Mouse (Mus musculus): ENCODE data around the gene Tdrd9.
A peak's percentile ranks its signal among the peaks of the same experiment; 100 is the strongest.
"Not testable (repeated sequence)": the region's sequence is repeated elsewhere in the genome, so short reads cannot be mapped to it uniquely, and the experiment has no call there.

Gene Tdrd9

GRCm38 (mm10) chr12:111971231-111971686 is at the start of gene Tdrd9:
Gene Tdrd9, plus strand, starts transcription at chr12:111971559.
- DNase-seq (ENCODE audit: low read depth), result no peak

- no peak for DNase-seq (ENCODE audit: low read depth)
Measured at GRCm38 (mm10) chr12:111923117-111923516, 48.2 kb upstream of the Tdrd9 start.

- DNase-seq (ENCODE audit: low read depth), result no peak
Measured at GRCm38 (mm10) chr12:111927338-111927737, 44.0 kb upstream of the Tdrd9 start.

- no peak for DNase-seq (ENCODE audit: low read depth)
Measured at GRCm38 (mm10) chr12:111928411-111928966, 42.9 kb upstream of the Tdrd9 start.

- no peak for DNase-seq (ENCODE audit: low read depth)
Measured at GRCm38 (mm10) chr12:111931411-111932025, 39.8 kb upstream of the Tdrd9 start.

GRCm38 (mm10) chr12:111932513-111932912 is 38.8 kb upstream of the Tdrd9 start:
- no peak for DNase-seq (ENCODE audit: low read depth)

- DNase-seq (ENCODE audit: low read depth), result no peak
Measured at GRCm38 (mm10) chr12:111933032-111933704, 38.2 kb upstream of the Tdrd9 start.

GRCm38 (mm10) chr12:111933971-111934370 is 37.4 kb upstream of the Tdrd9 start:
- DNase-seq (ENCODE audit: low read depth), result no peak

- DNase-seq (ENCODE audit: low read depth), result no peak
Measured at GRCm38 (mm10) chr12:111936706-111937550, 34.4 kb upstream of the Tdrd9 start.

GRCm38 (mm10) chr12:111938623-111939177 is 32.7 kb upstream of the Tdrd9 start:
- no peak for DNase-seq (ENCODE audit: low read depth)

- DNase-seq (ENCODE audit: low read depth), result no peak
Measured at GRCm38 (mm10) chr12:111943421-111944064, 27.8 kb upstream of the Tdrd9 start.

- peak; percentile 26 for DNase-seq (ENCODE audit: low read depth)
Measured at GRCm38 (mm10) chr12:111944065-111944987, 27.0 kb upstream of the Tdrd9 start.

GRCm38 (mm10) chr12:111945115-111945514 is 26.2 kb upstream of the Tdrd9 start:
- DNase-seq (ENCODE audit: low read depth), result no peak

- DNase-seq (ENCODE audit: low read depth), result not testable (repeated sequence)
Measured at GRCm38 (mm10) chr12:111945765-111946655, 25.3 kb upstream of the Tdrd9 start.

GRCm38 (mm10) chr12:111946716-111947115 is 24.6 kb upstream of the Tdrd9 start:
- peak; percentile 78 for DNase-seq (ENCODE audit: low read depth)

GRCm38 (mm10) chr12:111950486-111950885 is 20.9 kb upstream of the Tdrd9 start:
- no peak for DNase-seq (ENCODE audit: low read depth)

GRCm38 (mm10) chr12:111951701-111952100 is 19.7 kb upstream of the Tdrd9 start:
- no peak for DNase-seq (ENCODE audit: low read depth)

GRCm38 (mm10) chr12:111956173-111956572 is 15.2 kb upstream of the Tdrd9 start:
- no peak for DNase-seq (ENCODE audit: low read depth)

GRCm38 (mm10) chr12:111958101-111958865 is 13.1 kb upstream of the Tdrd9 start:
- DNase-seq (ENCODE audit: low read depth), result peak; percentile 82
